Mouse (Mus musculus) embryo, embryonic 11 days (tissue): ENCODE measurements around the gene Cfap65.

ENCODE experiments used
- DNase-seq: peaks from one replicate; pipeline ENCODE4 v3.0.0-alpha.2; 2015

Cfap65 gene

DNA sequence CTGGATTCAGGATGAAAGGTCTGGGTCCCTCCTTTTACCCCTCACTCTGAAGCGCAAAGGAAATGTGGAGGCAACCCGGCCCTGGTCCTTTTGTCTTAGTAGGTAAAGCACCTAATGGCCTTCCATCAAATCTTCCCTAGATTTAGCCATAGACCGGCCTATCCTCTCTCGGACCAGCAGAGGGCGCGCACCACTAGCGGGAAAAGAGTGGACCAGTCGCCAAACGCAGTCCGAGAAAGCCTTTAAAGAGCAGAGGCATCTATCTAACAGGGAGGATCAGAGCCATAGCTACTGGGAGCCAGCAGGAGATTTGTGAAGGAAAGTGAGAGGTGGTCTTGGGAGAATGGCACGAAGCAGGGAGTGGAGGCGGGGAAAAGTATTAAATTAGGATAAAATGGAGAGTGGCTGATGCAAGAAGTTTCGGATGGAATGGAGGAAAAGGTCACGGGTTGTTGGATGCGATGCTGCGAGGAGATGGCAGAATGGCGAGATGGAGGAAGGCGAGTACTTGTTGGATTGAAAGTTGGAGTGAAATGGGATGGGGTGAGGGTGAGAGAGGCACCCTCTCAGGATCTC is 54.5 kb downstream of the Cfap65 start:
- peak; percentile 87 for DNase-seq

- no peak for DNase-seq
These were observed 58.2 kb downstream of the Cfap65 start for GRCm38 (mm10) chr1:74877199-74877598.

- no peak for DNase-seq
These were observed 63.2 kb downstream of the Cfap65 start for GRCm38 (mm10) chr1:74872218-74872617.

GRCm38 (mm10) chr1:74861783-74862182 is 73.6 kb downstream of the Cfap65 start:
- DNase-seq: no peak

DNA sequence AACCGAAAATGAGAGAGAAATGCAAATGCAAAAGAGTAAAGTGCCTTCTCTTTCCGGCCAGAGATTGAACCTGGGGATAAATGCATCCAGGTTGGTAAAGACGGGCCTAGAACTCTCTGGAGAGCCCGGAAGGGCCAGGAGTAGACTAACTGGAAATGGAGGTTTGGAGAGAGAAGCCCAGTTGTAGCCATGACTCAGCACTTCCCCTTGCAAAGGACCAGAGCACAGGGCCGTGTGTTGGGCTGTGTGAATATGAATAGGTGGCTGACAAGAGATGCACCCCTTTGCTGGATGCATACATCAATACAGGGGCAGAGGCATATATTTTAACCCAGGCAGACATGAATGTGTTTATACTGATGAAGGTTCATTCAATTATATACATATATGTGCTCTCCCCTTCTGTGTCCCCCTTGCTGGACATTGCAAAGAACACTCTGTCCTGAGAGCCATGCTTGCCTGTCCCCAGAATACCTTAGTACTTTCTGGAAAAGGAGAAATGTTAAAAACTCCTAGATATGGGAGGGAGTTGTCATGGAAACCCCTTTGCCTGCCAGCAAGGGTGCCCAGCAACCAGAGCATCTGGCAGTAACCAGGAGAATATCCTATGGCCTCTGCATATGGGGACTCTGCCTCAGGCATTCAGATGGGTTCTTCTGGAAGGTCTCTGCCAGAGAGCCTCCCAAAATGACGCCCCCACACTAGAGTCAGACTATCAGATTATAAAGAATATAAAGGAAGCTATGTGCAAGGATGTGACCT is 76.0 kb downstream of the Cfap65 start:
- DNase-seq: no peak

DNA sequence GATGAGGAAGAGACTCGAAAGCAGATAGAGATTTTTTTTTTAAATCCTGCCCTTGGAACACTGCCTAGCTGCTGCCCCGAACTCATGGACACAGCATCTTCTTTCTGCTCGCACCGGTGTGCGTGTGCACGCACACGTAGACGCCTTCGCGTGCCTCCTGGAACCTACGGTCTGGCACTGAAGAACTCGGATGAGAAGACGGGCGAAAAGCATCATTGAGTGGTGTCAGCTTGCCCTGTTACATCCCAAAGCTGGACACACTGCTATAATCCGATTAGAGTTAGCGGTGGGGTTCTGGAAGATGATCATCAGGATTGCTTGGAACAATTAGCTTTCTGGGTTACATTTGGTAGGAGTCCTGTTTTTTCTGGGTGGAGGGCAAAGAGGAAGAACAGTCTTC is 76.6 kb downstream of the Cfap65 start:
- DNase-seq: no peak

GRCm38 (mm10) chr1:74858171-74858719 is 77.2 kb downstream of the Cfap65 start:
- DNase-seq: peak; percentile 86

DNA sequence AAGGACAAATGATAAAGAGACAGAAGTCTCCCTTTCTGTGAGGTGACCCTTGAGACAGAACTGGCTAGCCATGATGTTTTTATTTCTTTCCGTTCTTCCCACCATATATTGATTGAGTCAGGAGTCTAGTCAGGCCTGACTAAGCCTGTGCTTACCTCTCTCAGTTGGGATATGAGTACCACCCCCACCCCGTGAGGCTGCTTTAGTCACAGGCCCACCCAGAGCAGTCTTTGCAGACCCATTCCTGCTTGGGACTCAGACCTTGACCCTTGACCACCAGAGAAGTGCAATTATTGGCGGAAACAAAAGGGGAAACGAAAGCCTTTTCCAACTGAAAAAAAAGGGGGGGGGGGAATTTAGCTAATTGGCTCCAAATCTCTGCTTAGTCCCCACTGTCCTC is 77.7 kb downstream of the Cfap65 start:
- no peak for DNase-seq

DNA sequence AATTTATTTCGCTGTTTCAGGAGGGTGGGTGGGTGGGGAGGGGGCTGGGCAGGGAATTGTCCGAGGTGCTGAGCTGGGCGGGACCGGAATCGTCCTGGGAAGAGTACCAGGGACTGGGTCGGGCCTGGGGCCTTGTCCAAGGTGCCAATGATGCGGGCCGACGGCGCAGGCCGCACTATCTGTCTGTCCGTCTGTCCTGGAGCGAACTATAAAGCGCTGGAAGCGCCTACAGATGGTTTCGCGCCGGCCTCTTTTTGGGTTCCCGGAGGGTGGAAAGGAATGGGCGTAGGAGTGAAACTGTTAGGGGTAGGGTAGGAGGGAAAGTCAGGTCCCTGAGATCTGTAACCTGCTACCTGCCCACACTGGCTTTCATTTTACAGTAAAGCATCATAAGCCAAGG is 78.2 kb downstream of the Cfap65 start:
- DNase-seq: peak; percentile 14

DNA sequence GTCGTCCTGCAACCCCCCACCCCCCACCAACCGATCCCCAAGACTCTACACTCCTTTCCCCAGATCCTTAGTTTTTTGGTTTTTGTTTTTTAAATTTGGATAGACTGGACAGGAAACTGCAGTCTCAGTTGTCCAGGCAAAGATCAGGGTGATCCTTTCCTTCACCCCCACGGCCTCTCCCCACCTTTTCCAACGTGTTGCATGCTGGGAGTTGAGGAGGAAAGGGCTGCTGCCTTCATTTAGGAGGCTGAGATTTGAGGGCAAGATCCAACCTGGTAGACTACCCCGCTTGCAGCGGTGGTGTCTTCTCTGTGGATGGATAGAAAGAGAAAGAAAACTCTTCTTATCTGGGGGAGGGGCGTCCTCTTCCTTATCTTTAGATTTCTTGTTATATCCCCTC is 78.6 kb downstream of the Cfap65 start:
- peak; percentile 12 for DNase-seq

DNA sequence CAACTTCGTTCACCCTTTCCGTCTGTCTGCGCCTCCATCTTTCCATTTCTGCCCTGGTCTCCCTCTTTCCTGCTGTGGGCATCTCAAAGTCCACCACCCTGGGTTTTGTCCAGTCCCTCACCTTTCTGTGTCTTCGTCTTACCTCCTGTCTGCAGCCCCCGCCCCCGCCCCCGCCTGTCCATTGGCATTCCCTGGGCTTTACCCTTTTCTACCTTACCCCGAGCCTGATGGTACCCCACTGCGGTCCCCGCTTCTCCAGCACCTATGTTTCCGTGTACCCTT is 79.0 kb downstream of the Cfap65 start:
- no peak for DNase-seq

DNA sequence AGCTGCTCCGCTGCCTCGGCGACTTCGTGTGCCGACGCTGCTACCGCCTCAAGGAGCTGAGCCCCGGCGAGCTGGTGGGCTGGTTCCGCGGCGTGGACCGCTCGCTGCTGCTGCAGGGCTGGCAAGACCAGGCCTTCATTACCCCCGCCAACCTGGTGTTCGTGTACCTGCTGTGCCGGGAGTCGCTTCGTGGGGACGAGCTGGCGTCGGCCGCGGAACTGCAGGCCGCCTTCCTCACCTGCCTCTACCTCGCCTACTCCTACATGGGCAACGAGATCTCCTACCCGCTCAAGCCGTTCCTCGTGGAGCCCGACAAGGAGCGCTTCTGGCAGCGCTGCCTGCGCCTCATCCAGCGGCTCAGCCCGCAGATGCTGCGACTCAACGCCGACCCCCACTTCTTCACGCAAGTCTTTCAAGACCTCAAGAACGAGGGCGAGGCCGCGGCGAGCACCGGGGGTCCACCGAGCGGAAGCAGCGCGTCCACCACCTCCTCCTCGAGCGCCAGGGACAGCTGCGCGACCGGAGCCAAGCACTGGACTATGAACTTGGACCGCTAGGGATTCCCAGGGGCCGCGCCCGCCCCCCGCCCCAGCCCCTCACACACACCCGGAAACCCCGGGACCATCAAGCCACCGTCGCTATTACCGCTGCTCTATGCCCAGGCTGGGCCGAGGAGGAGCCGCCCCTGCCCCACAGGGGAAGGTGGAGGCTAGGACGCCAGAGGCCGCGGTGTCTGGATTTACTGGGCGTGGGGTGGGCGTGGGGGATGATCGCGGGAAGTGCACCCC is 79.6 kb downstream of the Cfap65 start:
- peak; percentile 39 for DNase-seq

DNA sequence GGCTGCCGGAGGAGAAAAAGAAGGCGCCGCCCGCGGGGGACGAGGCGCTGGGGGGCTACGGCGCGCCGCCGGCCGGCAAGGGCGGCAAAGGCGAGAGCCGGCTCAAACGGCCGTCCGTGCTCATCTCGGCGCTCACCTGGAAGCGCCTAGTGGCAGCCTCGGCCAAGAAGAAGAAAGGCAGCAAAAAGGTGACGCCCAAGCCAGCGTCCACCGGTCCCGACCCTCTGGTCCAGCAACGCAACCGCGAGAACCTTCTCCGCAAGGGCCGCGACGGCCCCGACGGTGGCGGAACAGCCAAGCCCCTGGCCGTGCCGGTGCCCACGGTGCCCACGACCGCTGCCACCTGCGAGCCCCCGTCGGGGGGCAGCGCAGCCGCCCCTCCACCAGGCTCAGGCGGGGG is 80.2 kb downstream of the Cfap65 start:
- no peak for DNase-seq

- peak; percentile 96 for DNase-seq
These were observed 80.9 kb downstream of the Cfap65 start, which contains the start of gene Cdk5r2 for GRCm38 (mm10) chr1:74854306-74855056. Gene Cdk5r2 (plus strand): TSS chr1:74854934.
